Mouse (Mus musculus): ENCODE measurements around the gene Tmem63a.

DNA sequence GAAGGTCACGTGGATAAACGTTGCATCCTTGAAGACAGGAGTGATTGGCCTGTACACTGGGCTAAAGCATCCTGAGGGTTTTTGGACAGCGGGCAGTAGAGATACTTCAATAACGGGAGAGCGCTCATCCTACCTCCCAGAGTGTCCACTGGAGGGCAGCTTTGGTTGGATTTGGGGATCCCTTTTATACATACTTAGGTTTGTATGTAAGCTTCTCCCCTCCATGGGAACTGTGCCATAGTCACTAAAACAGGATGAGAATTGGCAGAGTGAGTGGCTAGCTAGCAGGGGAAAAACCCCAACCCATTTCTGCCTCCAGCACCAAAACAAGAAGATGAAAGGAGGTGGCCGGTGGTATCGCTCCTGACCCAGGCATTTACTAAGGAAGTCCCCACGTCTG, 31.0 kb upstream of the Tmem63a start:
- TF ChIP-seq POLR2A (IDR thresholded peaks at IDR 0.05; ENCODE audit: extremely low read depth, insufficient read depth, low read length) = no peak
- TF ChIP-seq CTCF (IDR thresholded peaks at IDR 0.05; ENCODE audit: low read depth, low read length) = peak; percentile 27; the same call in 1 of the 2 replicates
